Mouse (Mus musculus): ENCODE results near the gene Tnfaip6.
"Not testable (repeated sequence)": the region's sequence is repeated elsewhere in the genome, so short reads cannot be mapped to it uniquely, and the experiment has no call there.

- not testable (repeated sequence) for TF ChIP-seq CTCF (IDR thresholded peaks at IDR 0.05; ENCODE audit: borderline replicate concordance, insufficient read depth, low read length); POLR2A (IDR thresholded peaks at IDR 0.05; ENCODE audit: low read depth, low read length)
These were observed 26.0 kb upstream of the Tnfaip6 start for GRCm38 (mm10) chr2:52011820-52012219.

Data from embryonic fibroblast, embryonic 13.5 days (primary cell).